Mouse (Mus musculus) embryonic fibroblast, embryonic 13.5 days (primary cell): Measurements from ENCODE around the gene Ggta1. TPM values are rescaled to one million over a fixed set of nuclear protein-coding genes. Genes with fewer than 3 reads are reported as not detected.
A peak's percentile ranks its signal among the peaks of the same experiment; 100 is the strongest.

Experiments used
- H3K27ac ChIP-seq: 2 replicates; pipeline ENCODE4 v1.5.1; 2012; ENCODE audit warnings: low read length, control low read depth, inconsistent platforms; ENCODE audit not compliant: insufficient read depth
- H3K4me1 ChIP-seq: 2 replicates; pipeline ENCODE4 v1.6.1; 2011; ENCODE audit warnings: low read length; ENCODE audit not compliant: control insufficient read depth, insufficient read depth
- H3K4me3 ChIP-seq: 2 replicates; pipeline ENCODE4 v1.5.1; 2011; ENCODE audit warnings: mild to moderate bottlenecking, control low read depth, low read length; ENCODE audit not compliant: insufficient read depth
- CTCF ChIP-seq: IDR thresholded peaks from 2 replicates; pipeline ENCODE4 v1.5.1; 2011; ENCODE audit warnings: mild to moderate bottlenecking, control low read depth, low read length, moderate library complexity, borderline replicate concordance; ENCODE audit not compliant: insufficient read depth
- POLR2A ChIP-seq: IDR thresholded peaks from 2 replicates; pipeline ENCODE4 v1.6.1; 2011; ENCODE audit warnings: low read depth, mild to moderate bottlenecking, control low read depth, low read length, moderate library complexity
- polyA plus RNA-seq: library from polyadenylated mRNA; stranded (reverse); fragments of >200 nt; gene quantifications from 2 replicates; pipeline ENCODE4 v1.2.4, GENCODE M21; 2011; ENCODE audit warnings: low read depth; ENCODE audit not compliant: missing spikeins, insufficient read length

Gene Ggta1
- polyA plus RNA-seq, 1 experiment, result 58.5 TPM

DNA sequence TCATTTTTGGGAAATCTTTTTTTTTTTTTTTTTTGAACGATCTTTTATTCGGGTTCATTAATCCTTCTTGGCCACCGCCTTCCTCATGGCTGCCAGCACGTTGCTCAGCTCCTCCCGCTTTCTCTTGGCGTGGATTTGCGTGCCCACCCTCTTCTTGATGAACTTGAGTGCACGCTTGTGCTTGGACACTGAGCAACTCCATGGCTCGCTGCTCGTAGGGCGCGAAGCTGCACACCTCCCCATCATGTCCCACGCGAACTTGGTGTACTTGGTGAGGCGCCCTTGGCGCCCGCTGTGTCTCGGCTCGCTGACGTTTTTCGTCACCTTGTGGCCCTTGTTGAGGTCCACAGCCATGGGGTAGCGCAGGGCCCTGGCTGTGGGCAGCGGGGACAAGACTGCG lies 28.1 kb upstream of the Ggta1 start:
- Histone ChIP-seq H3K4me3 (no peak overlapping the region), H3K4me1 (peaks cover 19% of the 10 kb centered on the region; the same call in 1 of the 2 replicates), H3K27ac (no peak overlapping the region)
- TF ChIP-seq CTCF, result no peak
- TF ChIP-seq POLR2A, result no peak

DNA sequence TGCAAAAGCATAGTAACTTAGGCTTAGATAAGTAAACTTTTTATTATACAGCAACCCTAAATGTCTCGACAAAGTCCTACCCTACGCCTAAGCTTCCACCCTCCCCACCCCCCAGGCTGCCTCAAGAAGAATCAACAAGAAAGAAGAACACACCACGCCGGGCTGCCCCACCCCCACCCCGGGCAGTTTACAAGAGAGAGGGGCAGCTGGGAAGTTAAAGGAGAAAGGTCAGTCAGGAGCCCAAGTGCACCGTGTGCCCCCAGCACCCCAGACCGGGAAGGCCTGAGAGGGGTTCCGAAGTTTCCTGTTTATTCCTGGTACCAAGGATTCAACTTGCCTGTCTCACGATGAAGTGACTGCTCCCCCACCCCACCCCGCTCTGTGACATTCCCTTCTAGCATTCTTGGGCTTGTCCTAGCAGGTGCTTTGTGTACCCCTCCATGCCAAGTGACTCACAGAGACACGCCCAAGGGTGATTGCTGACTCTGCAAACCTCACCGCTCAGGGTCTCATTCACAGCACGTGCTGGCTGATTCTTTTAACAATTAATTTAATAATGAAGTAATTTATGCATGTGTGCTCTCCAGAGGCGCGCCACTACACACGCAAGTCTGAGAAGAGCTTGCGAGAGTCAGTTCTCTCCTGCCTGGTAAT lies 27.6 kb upstream of the Ggta1 start:
- TF ChIP-seq CTCF (no peak), POLR2A (no peak)
- no peak overlapping the region for H3K4me3 ChIP-seq
- no peak overlapping the region for H3K27ac ChIP-seq
- H3K4me1 ChIP-seq, result peaks cover 14% of the 10 kb centered on the region; the same call in 1 of the 2 replicates

DNA sequence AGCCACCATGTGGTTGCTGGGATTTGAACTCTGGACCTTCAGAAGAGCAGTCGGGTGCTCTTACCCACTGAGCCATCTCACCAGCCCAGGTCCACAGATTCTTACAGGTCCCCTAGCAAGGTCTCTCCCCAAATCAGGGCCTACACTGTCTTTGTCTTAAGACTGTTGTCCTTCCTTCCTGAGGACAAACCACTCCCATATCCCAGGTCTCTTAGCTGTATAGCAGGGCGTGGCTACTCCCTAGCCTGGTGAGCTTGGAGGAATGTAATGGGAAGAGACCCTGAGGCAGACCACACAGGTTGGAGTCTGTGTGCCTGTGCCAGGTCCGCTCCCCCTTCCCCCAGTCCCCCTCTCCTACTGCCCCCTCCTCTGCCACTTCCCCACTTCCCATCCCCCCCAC lies 24.7 kb upstream of the Ggta1 start:
- no peak for TF ChIP-seq CTCF
- TF ChIP-seq POLR2A, result no peak
- peaks cover 12% of the 10 kb centered on the region; the same call in 1 of the 2 replicates for H3K4me1 ChIP-seq
- no peak overlapping the region for H3K4me3 ChIP-seq
- H3K27ac ChIP-seq, result no peak overlapping the region

DNA sequence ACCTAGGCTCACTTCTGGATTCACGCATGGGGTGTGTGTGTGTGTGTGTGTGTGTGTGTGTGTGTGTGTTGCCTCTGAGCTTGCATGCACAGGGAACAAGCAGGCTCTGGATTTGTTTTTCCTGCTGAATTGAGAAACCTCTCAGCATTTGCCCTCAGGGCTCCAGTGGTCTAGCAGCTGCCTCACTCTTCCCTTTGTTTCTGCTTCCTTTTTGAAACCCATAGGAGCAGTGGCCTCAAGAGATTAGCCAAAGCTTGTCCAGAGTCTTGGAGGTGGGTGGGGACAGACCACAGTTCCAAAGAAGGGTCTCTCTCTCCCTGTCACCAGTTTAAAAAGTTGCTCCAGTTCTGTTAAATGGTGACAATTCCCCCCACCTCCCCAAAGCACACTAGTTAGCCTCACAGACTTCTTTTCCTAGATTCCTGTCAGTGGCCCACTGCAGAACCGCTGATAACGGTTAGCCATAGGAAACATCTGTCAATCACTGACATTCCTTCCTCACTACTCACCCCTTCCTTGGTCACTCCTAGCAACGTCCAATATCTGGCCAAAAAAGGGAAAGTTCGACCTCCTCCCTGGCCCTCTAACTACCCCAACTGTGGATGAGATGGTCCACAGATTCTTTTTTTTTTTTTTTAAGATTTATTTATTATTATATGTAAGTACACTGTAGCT lies 24.1 kb upstream of the Ggta1 start:
- Histone ChIP-seq H3K4me1 (peaks cover 12% of the 10 kb centered on the region; the same call in 1 of the 2 replicates), H3K4me3 (no peak overlapping the region), H3K27ac (peak overlapping the region; percentile 49; the same call in 1 of the 2 replicates)
- TF ChIP-seq POLR2A (no peak), CTCF (no peak)

DNA sequence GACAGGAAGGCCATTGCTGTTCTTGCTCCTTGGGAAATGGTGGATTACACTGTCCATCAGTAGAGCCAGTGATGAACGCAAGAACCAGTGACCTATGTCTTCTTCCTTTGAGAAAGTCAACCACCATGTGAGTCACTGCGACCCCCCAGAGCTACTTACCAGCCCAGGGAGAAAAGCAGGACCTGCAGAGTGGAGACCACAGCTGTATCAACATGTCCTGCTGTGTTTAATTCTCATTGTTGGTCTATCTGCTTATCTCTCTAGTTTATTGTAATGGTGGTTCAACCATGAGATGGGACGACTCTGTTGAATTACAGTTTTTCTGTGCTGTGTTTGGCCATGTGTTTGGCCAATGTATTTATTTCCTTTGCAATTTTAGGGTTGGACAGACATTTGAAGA lies 21.1 kb upstream of the Ggta1 start:
- H3K27ac ChIP-seq, result no peak overlapping the region
- no peak for TF ChIP-seq POLR2A
- TF ChIP-seq CTCF, result no peak
- 0 out of 2 replicates have a peak, but pooled peaks cover 6% of the 10 kb centered on the region for H3K4me1 ChIP-seq
- H3K4me3 ChIP-seq, result no peak overlapping the region

DNA sequence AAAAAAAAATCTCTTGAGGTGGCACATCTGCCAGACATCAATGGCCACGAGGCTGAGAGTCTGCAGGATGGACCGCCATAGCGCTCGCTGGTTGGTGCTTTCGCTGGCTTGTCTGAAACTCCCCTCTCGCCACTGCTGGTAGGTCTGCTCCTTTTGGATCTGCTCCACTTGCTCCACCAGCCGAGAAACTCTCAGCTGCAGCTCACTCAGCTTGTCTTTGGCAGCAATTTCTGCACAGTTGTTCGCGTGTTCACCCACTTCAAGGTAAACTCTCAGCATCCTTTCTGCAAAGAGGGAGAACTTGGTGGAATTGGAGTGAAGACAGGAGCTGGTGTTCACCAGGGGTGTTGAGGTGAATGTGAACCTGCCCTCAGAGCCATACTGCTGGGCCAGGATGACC lies 20.4 kb upstream of the Ggta1 start:
- no peak overlapping the region for H3K27ac ChIP-seq
- 0 out of 2 replicates have a peak, but pooled peaks cover 8% of the 10 kb centered on the region for H3K4me1 ChIP-seq
- H3K4me3 ChIP-seq, result no peak overlapping the region
- TF ChIP-seq POLR2A (no peak), CTCF (no peak)

DNA sequence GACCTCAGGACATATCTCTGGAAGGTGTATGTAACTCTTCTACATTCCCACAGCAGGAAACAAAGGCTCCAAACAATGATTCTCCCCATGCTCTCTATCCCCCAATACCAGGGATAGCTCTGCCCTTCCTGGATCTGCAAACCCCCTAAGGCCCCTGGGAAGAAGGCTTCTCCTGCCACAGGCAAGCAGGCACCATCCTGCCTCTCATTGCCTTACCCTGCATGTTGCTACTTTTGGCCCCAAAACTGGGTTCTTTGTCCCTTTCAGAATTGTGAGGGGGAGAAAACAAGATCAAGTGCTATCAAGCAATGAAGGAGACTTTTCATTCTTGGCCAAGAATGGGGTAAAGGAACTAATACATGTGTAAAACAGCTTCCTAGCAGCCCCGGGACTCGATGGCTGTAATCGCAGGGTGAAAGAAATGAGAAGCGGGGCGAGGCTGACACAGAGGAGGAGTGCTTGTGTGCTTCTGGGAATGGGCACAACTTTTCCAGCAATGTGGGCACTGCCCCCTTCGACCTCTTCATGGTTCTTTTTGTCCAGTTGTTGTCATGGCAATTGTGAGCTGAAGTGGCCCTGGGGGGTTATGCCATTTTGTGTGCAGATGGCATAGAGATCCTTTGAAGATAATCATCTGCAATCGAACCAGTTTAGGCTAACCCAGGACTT lies 18.4 kb upstream of the Ggta1 start:
- Histone ChIP-seq H3K4me3 (no peak overlapping the region), H3K4me1 (peaks cover 6% of the 10 kb centered on the region; the same call in 1 of the 2 replicates), H3K27ac (no peak overlapping the region)
- TF ChIP-seq POLR2A (no peak), CTCF (no peak)

DNA sequence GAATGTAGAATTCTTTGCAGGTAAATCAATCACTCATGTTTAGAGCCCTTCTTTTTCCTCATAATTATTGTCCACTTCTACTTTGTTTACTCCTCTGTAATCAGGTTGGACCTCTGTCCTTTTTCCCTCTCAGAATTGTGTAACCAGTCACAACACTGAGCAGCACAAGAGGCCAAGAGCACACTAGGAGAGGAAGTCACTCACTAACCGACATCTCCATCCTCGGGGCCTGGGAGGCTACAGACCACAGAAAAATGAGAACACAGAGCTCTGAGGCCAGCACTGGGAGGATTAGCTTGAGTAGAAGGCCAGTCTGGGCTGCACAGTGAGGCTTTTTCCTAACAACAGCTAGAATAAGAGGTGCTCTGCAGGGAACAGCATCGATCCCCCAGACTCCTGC lies 17.0 kb upstream of the Ggta1 start:
- no peak for TF ChIP-seq CTCF
- no peak for TF ChIP-seq POLR2A
- H3K4me3 ChIP-seq, result no peak overlapping the region
- H3K4me1 ChIP-seq, result peaks cover 6% of the 10 kb centered on the region; the same call in 1 of the 2 replicates
- H3K27ac ChIP-seq, result 0 out of 2 replicates have a peak overlapping the region, but pooled peaks have one; percentile 13

DNA sequence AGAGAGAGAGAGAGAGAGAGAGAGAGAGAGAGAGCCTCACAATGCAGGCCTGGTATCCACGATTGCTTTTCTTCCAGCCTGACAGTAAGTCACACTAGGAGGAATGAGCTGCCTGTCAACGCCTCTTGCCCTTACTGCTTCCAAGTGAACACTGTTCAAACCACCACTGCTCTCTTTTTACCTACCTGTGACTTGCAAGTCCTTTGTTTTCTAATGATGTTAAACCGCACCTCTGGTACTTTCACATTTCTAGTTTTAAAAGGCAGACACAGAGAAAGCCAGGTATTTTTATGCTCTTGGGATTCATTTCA lies 15.7 kb upstream of the Ggta1 start:
- Histone ChIP-seq H3K27ac (peak overlapping the region; percentile 93), H3K4me1 (peaks cover 6% of the 10 kb centered on the region; the same call in 1 of the 2 replicates), H3K4me3 (no peak overlapping the region)
- TF ChIP-seq CTCF (no peak), POLR2A (no peak)

DNA sequence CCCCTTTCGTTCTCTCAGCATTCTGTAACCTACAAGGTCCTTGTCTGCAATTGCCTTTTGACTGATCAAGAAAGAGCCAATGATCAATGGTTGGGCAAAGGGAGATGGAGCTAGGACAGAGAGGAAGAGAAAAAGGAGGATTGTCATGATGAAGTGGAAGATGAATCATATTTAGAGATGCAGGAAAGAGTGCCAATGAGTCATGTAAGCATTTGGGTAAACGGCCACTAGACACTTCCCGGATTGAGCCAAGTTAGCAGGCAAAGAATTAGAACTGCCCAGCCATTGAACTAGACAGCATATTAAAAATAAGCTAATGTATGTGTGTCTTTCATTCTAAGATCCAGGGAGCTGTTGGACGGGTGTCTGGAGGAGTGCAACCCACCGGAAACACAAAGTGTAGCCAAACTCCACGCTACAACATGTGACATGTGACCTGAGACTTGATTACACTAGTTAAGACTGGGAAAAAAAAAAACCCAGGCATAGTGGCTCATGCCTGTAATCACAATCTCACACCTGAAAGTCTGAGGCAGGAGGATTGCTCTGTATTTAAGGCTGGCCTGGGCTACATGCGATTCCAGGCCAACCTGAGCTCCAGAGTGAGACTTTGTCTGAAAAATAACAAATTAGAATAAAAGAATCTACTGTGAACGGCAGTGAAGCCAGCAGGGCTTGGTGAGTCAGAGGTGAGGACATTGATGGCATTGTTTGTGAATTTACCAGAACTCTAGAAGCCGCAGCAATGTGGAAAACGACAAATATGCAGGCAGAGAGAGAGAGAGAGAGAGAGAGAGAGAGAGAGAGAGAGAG lies 15.2 kb upstream of the Ggta1 start:
- peak overlapping the region; percentile 93 for H3K27ac ChIP-seq
- TF ChIP-seq POLR2A (no peak), CTCF (no peak)
- peaks cover 6% of the 10 kb centered on the region; the same call in 1 of the 2 replicates for H3K4me1 ChIP-seq
- H3K4me3 ChIP-seq, result no peak overlapping the region
